ENCODE assay signal across 8 mouse cellular contexts in genomic region chr10:44474256-44474655, GRCm38 (mm10). TPM values are rescaled to one million over a fixed set of nuclear protein-coding genes. Genes with fewer than 3 reads are reported as not detected.
A peak's percentile ranks its signal among the peaks of the same experiment; 100 is the strongest.
DNase-seq lines count a peak whose midpoint lies in the region; ATAC-seq lines count a peak whose summit lies in the region.

No protein-coding gene starts in this region.

- 52% methylated on average over 10 of the region's 10 CpGs for WGBS in embryonic facial prominence, embryonic 11.5 days
- WGBS in embryonic facial prominence, embryonic 10.5 days, result 73% methylated on average over 10 of the region's 10 CpGs
- WGBS in heart, embryonic 12.5 days, result 20% methylated on average over 10 of the region's 10 CpGs

- no peak overlapping the region for H3K9ac ChIP-seq in embryonic facial prominence, embryonic 11.5 days (replicated peaks; ENCODE audit: low read length)
- H3K9ac ChIP-seq in heart, embryonic 12.5 days, result no peak overlapping the region

- H3K4me1 ChIP-seq in embryonic facial prominence, embryonic 11.5 days (ENCODE audit: control insufficient read depth, insufficient read depth, low read length), result no peaks in the 10 kb centered on the region
- H3K4me1 ChIP-seq in embryonic facial prominence, embryonic 10.5 days, result peaks cover 18% of the 10 kb centered on the region
- peaks cover 20% of the 10 kb centered on the region for H3K4me1 ChIP-seq in heart, embryonic 12.5 days (replicated peaks)

- no peak overlapping the region for H3K27ac ChIP-seq in embryonic facial prominence, embryonic 11.5 days (replicated peaks; ENCODE audit: low read depth, low read length)
- H3K27ac ChIP-seq in embryonic facial prominence, embryonic 10.5 days (replicated peaks), result no peak overlapping the region
- no peak overlapping the region for H3K27ac ChIP-seq in heart, embryonic 12.5 days (ENCODE audit: poor library complexity, severe bottlenecking)

- no peak overlapping the region for H3K4me3 ChIP-seq in embryonic facial prominence, embryonic 11.5 days (ENCODE audit: low read depth, low read length)
- no peak overlapping the region for H3K4me3 ChIP-seq in embryonic facial prominence, embryonic 10.5 days
- no peak overlapping the region for H3K4me3 ChIP-seq in heart, embryonic 12.5 days

- peak; percentile 69 for DNase-seq in embryonic facial prominence, embryonic 11.5 days (ENCODE audit: low spot score)
- no peak for DNase-seq in embryonic facial prominence, embryonic 10.5 days (ENCODE audit: low spot score)
- DNase-seq in 416B (ENCODE audit: low read depth), result peak; percentile 45
- peak; percentile 47 to 66 for DNase-seq in kidney, postnatal 4 days
- no peak for DNase-seq in thymus, postnatal 10 days (ENCODE audit: low spot score in 2 of 2)
- DNase-seq in urinary bladder, adult 18-20 months (ENCODE audit: low spot score in 2 of 2), result no peak

- ATAC-seq in embryonic facial prominence, embryonic 11.5 days (replicated peaks; ENCODE audit: insufficient number of reproducible peaks, low FRiP score, low TSS enrichment, low read depth), result no peak; the same call in 1 of the 2 replicates
- ATAC-seq in heart, embryonic 12.5 days (ENCODE audit: insufficient number of reproducible peaks, low FRiP score), result peak; percentile 80
- ATAC-seq in megakaryocyte, adult 5-6 weeks (ENCODE audit: poor library complexity, severe bottlenecking), result no peak

- H3K36me3 ChIP-seq in embryonic facial prominence, embryonic 11.5 days (replicated peaks; ENCODE audit: control insufficient read depth, insufficient read depth, low read depth, low read length), result no peaks in the 10 kb centered on the region
- H3K36me3 ChIP-seq in embryonic facial prominence, embryonic 10.5 days (replicated peaks), result no peaks in the 10 kb centered on the region
- no peaks in the 10 kb centered on the region for H3K36me3 ChIP-seq in heart, embryonic 12.5 days

- no peak overlapping the region for H3K4me2 ChIP-seq in embryonic facial prominence, embryonic 11.5 days (ENCODE audit: low read depth, low read length)
- no peak overlapping the region for H3K4me2 ChIP-seq in heart, embryonic 12.5 days

- no peaks in the 10 kb centered on the region for H3K27me3 ChIP-seq in embryonic facial prominence, embryonic 11.5 days (ENCODE audit: control insufficient read depth, insufficient read depth, low read length)
- H3K27me3 ChIP-seq in embryonic facial prominence, embryonic 10.5 days (replicated peaks; ENCODE audit: low read depth, poor library complexity, severe bottlenecking), result no peaks in the 10 kb centered on the region; the same call in 1 of the 2 replicates
- peaks cover 70% of the 10 kb centered on the region for H3K27me3 ChIP-seq in heart, embryonic 12.5 days (replicated peaks)

- no peaks in the 10 kb centered on the region for H3K9me3 ChIP-seq in embryonic facial prominence, embryonic 11.5 days (replicated peaks; ENCODE audit: control insufficient read depth, low read length)
- H3K9me3 ChIP-seq in embryonic facial prominence, embryonic 10.5 days, result no peaks in the 10 kb centered on the region
- no peaks in the 10 kb centered on the region for H3K9me3 ChIP-seq in heart, embryonic 12.5 days (replicated peaks)

RNA-seq across cellular contexts. Expression of gene Prdm1, which starts 54.0 kb away (rescaled TPM):
- 1.9 and 2.1 TPM in 2 replicates for polyA plus RNA-seq in embryonic facial prominence, embryonic 11.5 days (2014; fragmentation: Nextera tagmentation; extraction: Ambion mirVana)
- 2.2 and 2.3 TPM in 2 replicates for polyA plus RNA-seq in embryonic facial prominence, embryonic 10.5 days (2016; fragmentation: Nextera tagmentation; extraction: Ambion mirVana)
- 0.23 and 0.50 TPM in 2 replicates for polyA plus RNA-seq in heart, embryonic 12.5 days (2016; fragmentation: Nextera tagmentation; extraction: Ambion mirVana)
- 1.9 and 2.2 TPM in 2 replicates for total RNA-seq in megakaryocyte, adult 5-6 weeks (2015)
- 1.1 and 2.0 TPM in 2 replicates for total RNA-seq in megakaryocyte, adult 5-6 weeks (2017)

Comparison
In these comparisons a context has a peak if more than half of its experiments do, and no peak if none do; other contexts are left out.
1. DNase-seq: peak in embryonic facial prominence, embryonic 11.5 days (single experiment), 416B (single experiment) and kidney, postnatal 4 days (2 of 2); none in embryonic facial prominence, embryonic 10.5 days (single experiment), thymus, postnatal 10 days (0 of 2) and urinary bladder, adult 18-20 months (0 of 2).